Mouse (Mus musculus): ENCODE data around the gene Adam29. TPM values are rescaled to one million over a fixed set of nuclear protein-coding genes. Genes with fewer than 3 reads are reported as not detected.

Adam29 gene
- not detected in 2 replicates for polyA plus RNA-seq (2012; rRNA removed)

GRCm38 (mm10) chr8:55906848-55907247 lies at the start of gene Adam29:
Gene Adam29, minus strand, starts transcription at chr8:55906948.

GRCm38 (mm10) chr8:55939870-55940525 lies 33.2 kb upstream of the Adam29 start, which contains the start of gene Glra3:
Gene Glra3, plus strand, starts transcription at chr8:55940460.

Other genes starting within 250 kb of the Adam29 start
- 1.6 TPM in 2 replicates for gene Glra3, start 33.5 kb upstream of the Adam29 start, polyA plus RNA-seq (2012; rRNA removed)